Mouse (Mus musculus) limb, embryonic 10.5 days (tissue): ENCODE data around the gene Sema6c. TPM values are rescaled to one million over a fixed set of nuclear protein-coding genes. Genes with fewer than 3 reads are reported as not detected.
A peak's percentile ranks its signal among the peaks of the same experiment; 100 is the strongest.

Experiments used
- DNase-seq: peaks from one replicate; pipeline ENCODE4 v3.0.0-alpha.2; 2017; ENCODE audit warnings: low spot score
- H3K27ac ChIP-seq: fragments of 300-500 bp; sonication (generic); 2 replicates; pipeline ENCODE4 v1.5.1; 2016; ENCODE audit warnings: mild to moderate bottlenecking
- H3K27me3 ChIP-seq: fragments of 300-500 bp; sonication (generic); 2 replicates; pipeline ENCODE4 v1.6.1; 2016; ENCODE audit warnings: low read depth, mild to moderate bottlenecking; ENCODE audit not compliant: poor library complexity, severe bottlenecking
- H3K36me3 ChIP-seq: fragments of 300-500 bp; sonication (generic); 2 replicates; pipeline ENCODE4 v1.6.1; 2016; ENCODE audit warnings: mild to moderate bottlenecking, moderate library complexity
- H3K4me1 ChIP-seq: fragments of 300-500 bp; sonication (generic); 2 replicates; pipeline ENCODE4 v1.6.1; 2016
- H3K4me3 ChIP-seq: fragments of 300-500 bp; sonication (generic); 2 replicates; pipeline ENCODE4 v1.5.1; 2016; ENCODE audit warnings: mild to moderate bottlenecking, moderate library complexity
- H3K9me3 ChIP-seq: fragments of 300-500 bp; sonication (generic); replicated peaks from 2 replicates; pipeline ENCODE4 v1.6.1; 2016; ENCODE audit warnings: mild to moderate bottlenecking
- WGBS: fragments of 180-500 bp; shearing (Covaris S2); methylation state at CpG from one replicate; pipeline ENCODE4 v1.1.7; 2016; 5-methylcytosine and 5-hydroxymethylcytosine counted together
- polyA plus RNA-seq: library from polyadenylated mRNA; unstranded; fragments of >200 nt; fragmentation: Nextera tagmentation; extraction: Ambion mirVana; gene quantifications from 2 replicates; pipeline ENCODE4 v1.2.1, GENCODE M21; 2016

Gene Sema6c
- polyA plus RNA-seq, 1 experiment from 2014 or later: 15.8 TPM

GRCm38 (mm10) chr3:95161041-95161551 is 839 bp downstream of the Sema6c start:
- H3K27ac ChIP-seq: peak overlapping the region; percentile 82
- H3K27me3 ChIP-seq: peaks cover 25% of the 10 kb centered on the region
- peaks cover 43% of the 10 kb centered on the region for H3K4me1 ChIP-seq
- DNase-seq: peak; percentile 64
- WGBS: under 1% methylated on average over 30 of the region's 30 CpGs
- peak overlapping the region; percentile 73 for H3K4me3 ChIP-seq
- no peaks in the 10 kb centered on the region for H3K9me3 ChIP-seq
- H3K36me3 ChIP-seq: peaks cover 37% of the 10 kb centered on the region

DNA sequence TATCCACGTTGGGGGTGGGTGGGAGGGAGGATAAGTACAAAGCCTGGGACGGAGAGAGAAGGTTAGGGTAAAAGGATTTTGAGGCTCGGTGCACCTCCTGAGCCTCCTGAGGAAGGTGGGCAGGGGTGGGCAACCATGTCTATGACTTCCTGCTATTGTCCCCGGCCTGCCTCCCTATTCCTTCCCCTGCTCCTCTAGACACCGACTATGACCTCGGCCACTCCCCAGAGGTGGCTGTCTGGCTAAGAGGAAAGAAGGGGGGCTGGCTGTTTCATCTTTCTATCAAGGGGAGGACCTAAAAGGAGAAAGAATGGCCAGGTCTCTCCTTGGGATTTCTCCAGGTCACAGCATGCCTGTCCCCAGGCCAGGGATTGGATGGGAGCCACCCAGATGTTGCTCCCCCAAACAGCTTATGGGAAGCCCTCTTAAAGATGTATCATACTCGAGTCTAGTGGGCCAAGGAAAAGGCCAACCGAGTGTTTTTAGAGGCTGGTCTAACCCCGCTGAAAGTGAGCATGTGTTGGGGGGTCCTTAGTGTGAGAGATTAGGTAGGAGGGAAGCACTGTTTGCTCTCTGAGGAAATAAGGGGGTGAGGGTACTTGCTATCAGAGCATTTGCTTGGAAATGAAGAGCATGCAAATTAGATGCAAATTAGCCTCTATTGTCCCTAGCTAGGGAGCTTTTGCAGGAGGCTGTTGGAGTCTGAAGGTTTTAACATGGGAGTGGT is 1.5 kb downstream of the Sema6c start:
- H3K36me3 ChIP-seq: peaks cover 44% of the 10 kb centered on the region
- H3K4me1 ChIP-seq: peaks cover 43% of the 10 kb centered on the region
- peaks cover 25% of the 10 kb centered on the region for H3K27me3 ChIP-seq
- H3K27ac ChIP-seq: peak overlapping the region; percentile 82
- H3K9me3 ChIP-seq: no peaks in the 10 kb centered on the region
- peak overlapping the region; percentile 73 for H3K4me3 ChIP-seq
- no peak for DNase-seq
- 7% methylated on average over 9 of the region's 9 CpGs for WGBS

GRCm38 (mm10) chr3:95162345-95162628 is 2.0 kb downstream of the Sema6c start:
- no peak overlapping the region for H3K27ac ChIP-seq
- peaks cover 25% of the 10 kb centered on the region for H3K27me3 ChIP-seq

GRCm38 (mm10) chr3:95163419-95164255 is 3.4 kb downstream of the Sema6c start:
- H3K4me1 ChIP-seq: peaks cover 43% of the 10 kb centered on the region
- peaks cover 29% of the 10 kb centered on the region for H3K27me3 ChIP-seq
- DNase-seq: no peak
- H3K9me3 ChIP-seq: no peaks in the 10 kb centered on the region
- 0 out of 2 replicates have a peak overlapping the region, but pooled peaks have one; percentile 4 for H3K27ac ChIP-seq
- 56% methylated on average over 11 of the region's 11 CpGs for WGBS
- H3K4me3 ChIP-seq: no peak overlapping the region
- peaks cover 62% of the 10 kb centered on the region for H3K36me3 ChIP-seq

More at GRCm38 (mm10) chr3:95162345-95162628, 2.0 kb downstream of the Sema6c start:
- no peak for DNase-seq
- Histone ChIP-seq H3K4me3 (peak overlapping the region; percentile 73), H3K36me3 (peaks cover 49% of the 10 kb centered on the region), H3K9me3 (no peaks in the 10 kb centered on the region), H3K4me1 (peaks cover 43% of the 10 kb centered on the region)
- WGBS: 61% methylated on average over 2 of the region's 2 CpGs

DNA sequence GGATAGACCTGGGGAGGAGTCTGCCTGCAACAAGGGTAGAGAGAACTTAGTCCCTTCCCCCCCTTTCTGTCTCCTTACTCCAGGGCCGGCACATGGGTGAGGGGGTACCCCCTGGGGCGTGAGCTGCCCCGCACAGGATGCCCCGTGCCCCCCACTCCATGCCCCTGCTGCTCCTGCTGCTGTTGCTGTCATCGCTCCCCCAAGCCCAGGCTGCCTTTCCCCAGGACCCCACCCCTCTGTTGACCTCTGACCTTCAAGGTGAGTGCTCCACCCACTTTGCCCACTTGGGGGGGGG is 3.9 kb downstream of the Sema6c start:
- WGBS: 61% methylated on average over 5 of the region's 5 CpGs
- H3K4me3 ChIP-seq: no peak overlapping the region
- H3K4me1 ChIP-seq: peaks cover 43% of the 10 kb centered on the region
- no peak for DNase-seq
- H3K27me3 ChIP-seq: peaks cover 29% of the 10 kb centered on the region
- no peaks in the 10 kb centered on the region for H3K9me3 ChIP-seq
- H3K27ac ChIP-seq: 0 out of 2 replicates have a peak overlapping the region, but pooled peaks have one; percentile 4
- H3K36me3 ChIP-seq: peaks cover 68% of the 10 kb centered on the region

- H3K9me3 ChIP-seq: no peaks in the 10 kb centered on the region
- H3K27ac ChIP-seq: no peak overlapping the region
- H3K4me3 ChIP-seq: no peak overlapping the region
- WGBS: 87% methylated on average over 5 of the region's 5 CpGs
- H3K27me3 ChIP-seq: peaks cover 30% of the 10 kb centered on the region
- H3K4me1 ChIP-seq: peaks cover 39% of the 10 kb centered on the region
- peaks cover 74% of the 10 kb centered on the region for H3K36me3 ChIP-seq
- DNase-seq: no peak
Observed at GRCm38 (mm10) chr3:95164840-95165239, 4.6 kb downstream of the Sema6c start.

DNA sequence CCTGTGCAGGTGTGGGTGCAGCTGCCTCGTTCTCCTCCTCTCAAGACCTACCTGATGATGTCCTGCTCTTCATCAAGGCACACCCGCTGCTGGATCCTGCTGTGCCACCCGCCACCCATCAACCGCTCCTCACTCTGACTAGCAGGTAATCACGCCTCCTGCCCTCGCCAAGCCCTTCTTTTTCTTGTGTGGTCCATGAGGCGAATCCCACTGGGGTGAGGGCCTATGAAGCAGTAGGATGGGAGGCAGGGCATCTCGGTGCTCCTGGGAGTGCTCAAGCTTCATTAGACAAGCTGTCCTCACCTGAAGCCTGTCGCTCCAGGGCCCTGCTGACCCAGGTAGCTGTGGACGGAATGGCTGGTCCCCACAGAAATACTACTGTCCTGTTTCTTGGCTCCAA is 9.7 kb downstream of the Sema6c start:
- Histone ChIP-seq H3K4me1 (peaks cover 22% of the 10 kb centered on the region), H3K4me3 (no peak overlapping the region), H3K27ac (no peak overlapping the region), H3K27me3 (peaks cover 67% of the 10 kb centered on the region), H3K36me3 (peaks cover 90% of the 10 kb centered on the region), H3K9me3 (no peaks in the 10 kb centered on the region)
- 92% methylated on average over 10 of the region's 10 CpGs for WGBS
- no peak for DNase-seq

DNA sequence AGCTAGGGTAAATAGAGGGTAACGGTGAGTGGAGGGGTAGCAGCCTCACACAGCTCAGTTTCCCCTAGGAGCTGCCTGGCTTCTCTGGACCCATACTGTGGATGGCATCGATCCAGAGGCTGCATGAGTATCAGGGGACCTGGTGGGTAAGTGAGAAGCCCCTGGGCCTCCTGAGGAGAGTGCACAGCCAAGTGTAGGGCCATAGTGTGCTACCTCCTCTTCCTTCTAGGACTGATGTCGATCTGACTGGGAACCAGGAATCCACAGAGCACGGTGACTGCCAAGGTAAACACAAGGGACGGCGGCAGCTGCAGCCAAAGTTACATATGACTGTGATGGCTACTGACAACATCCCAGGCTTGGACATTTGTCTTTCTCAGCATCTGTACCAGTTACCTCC is 10.8 kb downstream of the Sema6c start:
- Histone ChIP-seq H3K9me3 (no peaks in the 10 kb centered on the region), H3K27me3 (peaks cover 70% of the 10 kb centered on the region), H3K4me1 (peaks cover 22% of the 10 kb centered on the region), H3K27ac (no peak overlapping the region), H3K36me3 (peaks cover 78% of the 10 kb centered on the region), H3K4me3 (no peak overlapping the region)
- DNase-seq: no peak
- 89% methylated on average over 6 of the region's 6 CpGs for WGBS

- WGBS: 13% methylated on average over 84 of the region's 84 CpGs
- H3K9me3 ChIP-seq: no peaks in the 10 kb centered on the region
- peak overlapping the region; percentile 44 for H3K4me3 ChIP-seq
- peak; percentile 67 for DNase-seq
- H3K4me1 ChIP-seq: peaks cover 22% of the 10 kb centered on the region
- peaks cover 70% of the 10 kb centered on the region for H3K27me3 ChIP-seq
- peaks cover 63% of the 10 kb centered on the region for H3K36me3 ChIP-seq
- peak overlapping the region; percentile 59 for H3K27ac ChIP-seq
Observed at GRCm38 (mm10) chr3:95172526-95173255, 12.4 kb downstream of the Sema6c start.

DNA sequence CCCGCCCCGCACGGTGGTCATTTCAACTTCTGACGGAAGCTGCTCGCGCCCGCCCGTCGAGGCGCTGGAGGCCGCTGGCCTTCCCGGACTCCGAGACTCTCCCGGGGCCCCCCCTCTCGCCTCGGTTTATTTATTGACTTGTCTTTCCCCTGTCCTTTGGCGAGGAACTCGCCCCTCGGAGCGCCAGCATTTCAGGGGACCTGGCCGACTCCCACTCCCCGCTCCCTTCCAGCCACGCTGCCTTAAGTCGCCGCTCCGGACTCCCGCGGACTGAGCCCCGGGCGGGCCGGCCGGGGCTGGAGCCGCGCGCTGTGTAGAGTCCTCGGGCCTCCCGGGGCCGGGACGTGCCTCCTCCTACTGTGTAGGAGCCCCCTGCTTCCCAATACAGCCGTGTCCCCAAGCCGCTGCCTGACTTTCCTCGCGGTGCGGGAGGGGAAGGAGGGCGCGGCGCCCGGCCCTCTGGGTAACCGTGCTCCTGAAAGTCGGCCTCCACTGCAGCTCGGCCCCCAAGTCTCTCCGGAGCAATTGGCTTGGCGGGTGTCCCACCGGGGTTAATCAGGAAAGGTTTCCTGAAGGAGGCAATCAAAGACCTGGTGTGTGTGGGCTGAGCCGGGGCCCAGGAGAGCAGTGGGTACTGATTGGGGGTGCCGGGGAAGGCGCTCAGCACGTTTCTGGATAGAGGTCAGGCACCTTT is 13.1 kb downstream of the Sema6c start:
- peak overlapping the region; percentile 44 for H3K4me3 ChIP-seq
- peaks cover 22% of the 10 kb centered on the region for H3K4me1 ChIP-seq
- H3K9me3 ChIP-seq: no peaks in the 10 kb centered on the region
- WGBS: 3% methylated on average over 58 of the region's 58 CpGs
- H3K27me3 ChIP-seq: peaks cover 68% of the 10 kb centered on the region
- DNase-seq: peak; percentile 66
- H3K36me3 ChIP-seq: peaks cover 55% of the 10 kb centered on the region
- H3K27ac ChIP-seq: peak overlapping the region; percentile 59

GRCm38 (mm10) chr3:95174011-95174592 is 13.8 kb downstream of the Sema6c start:
- Histone ChIP-seq H3K27me3 (peaks cover 61% of the 10 kb centered on the region), H3K4me3 (peak overlapping the region; percentile 44), H3K4me1 (peaks cover 22% of the 10 kb centered on the region), H3K27ac (no peak overlapping the region; the same call in 1 of the 2 replicates), H3K36me3 (peaks cover 48% of the 10 kb centered on the region), H3K9me3 (no peaks in the 10 kb centered on the region)
- WGBS: 2% methylated on average over 16 of the region's 16 CpGs
- DNase-seq: peak; percentile 88

DNA sequence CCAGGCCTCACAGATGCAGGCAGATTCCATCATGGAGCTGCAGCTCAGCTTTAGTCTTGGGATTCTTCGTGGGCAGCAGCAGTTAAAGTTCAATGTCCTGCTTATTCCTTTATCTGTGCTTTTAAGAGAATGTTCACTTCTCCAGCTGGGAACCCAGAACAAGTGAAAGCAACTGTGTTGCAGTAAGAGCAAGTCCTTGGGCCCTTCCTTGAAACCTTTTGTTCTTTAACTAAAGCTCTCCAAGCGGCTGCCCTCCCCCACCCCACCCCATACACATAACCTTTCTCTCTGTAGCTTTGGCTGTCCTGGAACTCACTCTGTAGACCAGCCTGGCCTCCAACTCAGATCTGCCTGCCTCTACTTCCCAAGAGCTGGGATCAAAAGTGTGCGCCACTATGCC is 16.2 kb downstream of the Sema6c start:
- H3K36me3 ChIP-seq: peaks cover 30% of the 10 kb centered on the region
- DNase-seq: no peak
- H3K4me3 ChIP-seq: no peak overlapping the region
- WGBS: 74% methylated on average over 3 of the region's 3 CpGs
- peaks cover 37% of the 10 kb centered on the region for H3K27me3 ChIP-seq
- peaks cover 22% of the 10 kb centered on the region for H3K4me1 ChIP-seq
- H3K27ac ChIP-seq: no peak overlapping the region
- no peaks in the 10 kb centered on the region for H3K9me3 ChIP-seq
